ENCODE assay signal across 16 mouse cellular contexts in genomic region chr14:22609261-22610245, GRCm38 (mm10).
DNase-seq lines count a peak whose midpoint lies in the region; ATAC-seq lines count a peak whose summit lies in the region.
"Had no signal": no experiment of that assay in that cellular context is flagged by ENCODE, and none has a peak within 500 bp of the region (broad histone marks: within the 10 kb centered on the region; RNA-seq: fewer than 3 reads in every experiment).

No protein-coding gene starts in this region.

- 62% methylated on average over 13 of the region's 13 CpGs for WGBS in heart, embryonic 16.5 days
- 42% methylated on average over 13 of the region's 13 CpGs for WGBS in embryonic facial prominence, embryonic 12.5 days
- WGBS in forebrain, embryonic 16.5 days = 85% methylated on average over 13 of the region's 13 CpGs

- no peaks in the 10 kb centered on the region for H3K36me3 ChIP-seq in heart, embryonic 16.5 days (ENCODE audit: control insufficient read depth, insufficient read depth)
- H3K36me3 ChIP-seq in embryonic facial prominence, embryonic 12.5 days = no peaks in the 10 kb centered on the region
- H3K36me3 ChIP-seq in forebrain, embryonic 16.5 days (ENCODE audit: control insufficient read depth, insufficient read depth) = no peaks in the 10 kb centered on the region
- H3K36me3 ChIP-seq: heart, embryonic 13.5 days; midbrain, embryonic 15.5 days had no signal

- no peak overlapping the region for H3K9ac ChIP-seq in heart, embryonic 16.5 days (ENCODE audit: low read length)
- no peak overlapping the region for H3K9ac ChIP-seq in embryonic facial prominence, embryonic 12.5 days
- no peak overlapping the region for H3K9ac ChIP-seq in forebrain, embryonic 16.5 days (replicated peaks; ENCODE audit: low read depth, low read length)
- H3K9ac ChIP-seq: heart, embryonic 13.5 days; hindbrain, embryonic 14.5 days; liver, embryonic 14.5 days; midbrain, embryonic 15.5 days had no signal

- H3K27me3 ChIP-seq in heart, embryonic 16.5 days (ENCODE audit: control insufficient read depth, insufficient read depth, low read length) = no peaks in the 10 kb centered on the region
- no peaks in the 10 kb centered on the region for H3K27me3 ChIP-seq in embryonic facial prominence, embryonic 12.5 days
- H3K27me3 ChIP-seq in forebrain, embryonic 16.5 days (replicated peaks; ENCODE audit: control insufficient read depth, insufficient read depth, low read length) = no peaks in the 10 kb centered on the region
- H3K27me3 ChIP-seq: heart, embryonic 13.5 days; midbrain, embryonic 15.5 days had no signal

- no peak for DNase-seq in heart, adult 8-10 months (ENCODE audit: low spot score)
- peak; percentile 68 for DNase-seq in hindlimb bud, embryonic 11.5 days (ENCODE audit: extremely low spot score, low read depth, low spot score)
- peak; percentile 53 for DNase-seq in skeletal muscle tissue, adult 2 months (ENCODE audit: low read depth, low spot score)
- DNase-seq in neural tube, embryonic 10.5 days (ENCODE audit: extremely low spot score, low spot score) = no peak
- DNase-seq: cerebellum, adult 9-11 months; lung, postnatal 4 days; right cerebral cortex, adult 18-20 months had no signal

- peaks cover 2% of the 10 kb centered on the region for H3K4me1 ChIP-seq in heart, embryonic 16.5 days (ENCODE audit: control insufficient read depth, insufficient read depth, low read length)
- H3K4me1 ChIP-seq in embryonic facial prominence, embryonic 12.5 days = peaks cover 7% of the 10 kb centered on the region; the same call in 1 of the 2 replicates
- H3K4me1 ChIP-seq in forebrain, embryonic 16.5 days (replicated peaks; ENCODE audit: control insufficient read depth, insufficient read depth, low read length) = no peaks in the 10 kb centered on the region
- H3K4me1 ChIP-seq: heart, embryonic 13.5 days; midbrain, embryonic 15.5 days had no signal

- no peaks in the 10 kb centered on the region for H3K9me3 ChIP-seq in heart, embryonic 16.5 days (replicated peaks; ENCODE audit: control insufficient read depth, low read length)
- H3K9me3 ChIP-seq in embryonic facial prominence, embryonic 12.5 days = no peaks in the 10 kb centered on the region
- no peaks in the 10 kb centered on the region for H3K9me3 ChIP-seq in forebrain, embryonic 16.5 days (ENCODE audit: control insufficient read depth, low read length)
- H3K9me3 ChIP-seq: heart, embryonic 13.5 days; midbrain, embryonic 15.5 days had no signal

- H3K4me3 ChIP-seq in heart, embryonic 16.5 days (ENCODE audit: low read length) = no peak overlapping the region
- H3K4me3 ChIP-seq in embryonic facial prominence, embryonic 12.5 days = no peak overlapping the region
- no peak overlapping the region for H3K4me3 ChIP-seq in forebrain, embryonic 16.5 days (replicated peaks; ENCODE audit: low read length)
- H3K4me3 ChIP-seq: erythroblast, embryonic 14.5 days; heart, embryonic 13.5 days; midbrain, embryonic 15.5 days had no signal

- no peak overlapping the region for H3K4me2 ChIP-seq in heart, embryonic 16.5 days (ENCODE audit: low read depth, low read length)
- no peak overlapping the region for H3K4me2 ChIP-seq in embryonic facial prominence, embryonic 12.5 days (replicated peaks)
- no peak overlapping the region for H3K4me2 ChIP-seq in forebrain, embryonic 16.5 days (ENCODE audit: low read length)
- H3K4me2 ChIP-seq: heart, embryonic 13.5 days; hindbrain, embryonic 14.5 days; midbrain, embryonic 15.5 days had no signal

- no peak overlapping the region; the same call in 1 of the 2 replicates for H3K27ac ChIP-seq in heart, embryonic 16.5 days (ENCODE audit: low read length)
- H3K27ac ChIP-seq in embryonic facial prominence, embryonic 12.5 days = 0 out of 2 replicates have a peak overlapping the region, but pooled peaks have one; percentile 41
- no peak overlapping the region for H3K27ac ChIP-seq in forebrain, embryonic 16.5 days (ENCODE audit: low read length)
- H3K27ac ChIP-seq: heart, embryonic 13.5 days; hindbrain, embryonic 14.5 days; liver, embryonic 14.5 days; midbrain, embryonic 15.5 days had no signal

- ATAC-seq in heart, embryonic 16.5 days (replicated peaks; ENCODE audit: extremely low read depth, insufficient read depth, low FRiP score) = peak; percentile 67; the same call in 1 of the 2 replicates
- ATAC-seq in embryonic facial prominence, embryonic 12.5 days (ENCODE audit: insufficient number of reproducible peaks, insufficient read depth, low FRiP score, low TSS enrichment) = no peak
- no peak for ATAC-seq in forebrain, embryonic 16.5 days
- ATAC-seq: CD4-positive, CD25-positive, alpha-beta regulatory T cell, adult 4 months; midbrain, embryonic 15.5 days had no signal

Comparison
In these comparisons a context has a peak if more than half of its experiments do, and no peak if none do; other contexts are left out.
1. DNase-seq: peak in hindlimb bud, embryonic 11.5 days (single experiment) and skeletal muscle tissue, adult 2 months (single experiment); none in heart, adult 8-10 months (single experiment) and neural tube, embryonic 10.5 days (single experiment).